Mouse (Mus musculus) kidney, postnatal 36 days (tissue): ENCODE measurements around the gene Usp49.
"Not testable (repeated sequence)": the region's sequence is repeated elsewhere in the genome, so short reads cannot be mapped to it uniquely, and the experiment has no call there.

Source experiments
- DNase-seq, 2 experiments: peaks; one replicate each; pipeline ENCODE4 v3.0.0; 2021 to 2022; ENCODE audit warnings: mixed read lengths in 2 of 2

Usp49 gene

GRCm38 (mm10) chr17:47610849-47611660, 19.4 kb upstream of the Usp49 start, which contains the start of the genes Bysl, Med20 and Gm20517:
Bysl (minus strand) TSS chr17:47611492.
Med20 (plus strand) TSS chr17:47611582.
Gm20517 (plus strand) TSS chr17:47611589.
- peak; percentile 97 to 99 for DNase-seq

- no peak for DNase-seq
Measured at GRCm38 (mm10) chr17:47611661-47611982, 18.9 kb upstream of the Usp49 start.

GRCm38 (mm10) chr17:47614018-47614417, 16.5 kb upstream of the Usp49 start:
- peak; percentile 33 to 79 for DNase-seq

- DNase-seq = no peak
Measured at GRCm38 (mm10) chr17:47616119-47616518, 14.4 kb upstream of the Usp49 start.

- DNase-seq = no peak
Measured at GRCm38 (mm10) chr17:47616652-47617051, 13.8 kb upstream of the Usp49 start.

- DNase-seq = no peak
Measured at GRCm38 (mm10) chr17:47617605-47618307, 12.7 kb upstream of the Usp49 start.

- DNase-seq = no peak
Measured at GRCm38 (mm10) chr17:47618556-47619311, 11.8 kb upstream of the Usp49 start.

- DNase-seq = no peak
Measured at GRCm38 (mm10) chr17:47622912-47623554, 7.5 kb upstream of the Usp49 start.

GRCm38 (mm10) chr17:47624572-47624971, 5.9 kb upstream of the Usp49 start:
- DNase-seq = not testable (repeated sequence)

- no peak for DNase-seq
Measured at GRCm38 (mm10) chr17:47625088-47625487, 5.4 kb upstream of the Usp49 start.

- DNase-seq = no peak
Measured at GRCm38 (mm10) chr17:47626031-47626430, 4.5 kb upstream of the Usp49 start.

GRCm38 (mm10) chr17:47627791-47628190, 2.7 kb upstream of the Usp49 start:
- no peak for DNase-seq

GRCm38 (mm10) chr17:47628851-47629676, 1.4 kb upstream of the Usp49 start:
- peak; percentile 96 to 98 for DNase-seq

- DNase-seq = no peak
Measured at GRCm38 (mm10) chr17:47629717-47630677, 493 bp upstream of the Usp49 start.

GRCm38 (mm10) chr17:47632181-47632840, 1.8 kb downstream of the Usp49 start:
- no peak for DNase-seq

- DNase-seq = no peak
Measured at GRCm38 (mm10) chr17:47633999-47634770, 3.7 kb downstream of the Usp49 start.

GRCm38 (mm10) chr17:47642992-47643391, 12.5 kb downstream of the Usp49 start:
- DNase-seq = peak; percentile 14 to 27

GRCm38 (mm10) chr17:47646683-47647082, 16.2 kb downstream of the Usp49 start:
- DNase-seq = peak; percentile 77 to 82

- no peak for DNase-seq
Measured at GRCm38 (mm10) chr17:47648966-47649365, 18.5 kb downstream of the Usp49 start.
